Mouse (Mus musculus): Measurements from ENCODE around the gene Arpc5l.

The Arpc5l gene

DNA sequence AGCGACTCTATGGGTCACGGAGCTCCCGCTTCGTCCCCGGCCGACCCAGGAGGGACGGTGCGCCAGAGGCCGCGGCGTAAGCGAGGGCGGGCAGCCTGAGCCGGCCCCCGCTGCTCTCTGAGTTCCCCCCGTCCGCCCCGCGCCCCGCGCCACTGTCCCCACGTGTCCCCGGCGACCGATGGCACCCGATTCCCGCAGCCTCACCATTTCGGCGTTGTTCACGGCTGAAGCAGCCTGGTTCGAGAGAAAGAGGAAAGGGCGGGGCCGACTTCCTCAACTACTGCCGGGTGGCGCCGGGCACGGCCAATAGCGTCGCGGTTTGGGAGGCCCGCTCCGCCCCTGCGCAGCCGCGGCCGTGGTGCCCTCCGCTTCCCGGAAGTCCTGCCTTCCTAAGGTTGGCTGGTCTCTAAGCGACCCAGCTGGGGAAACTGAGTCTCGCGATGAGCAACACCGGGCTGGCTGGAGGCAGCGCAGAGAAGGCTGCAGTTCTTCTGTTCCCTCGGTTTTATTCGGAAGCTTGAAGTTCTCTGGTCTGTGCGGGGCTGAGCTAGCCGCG, at the start of gene Arpc5l:
Gene Arpc5l (plus strand): TSS at position 469 of the 556 bp plus-strand sequence.
- DNase-seq (ENCODE audit: low read depth, low spot score): peak; percentile 70

- DNase-seq (ENCODE audit: low read depth, low spot score): no peak
These were observed 49.1 kb upstream of the Arpc5l start for GRCm38 (mm10) chr2:38956062-38956461.

GRCm38 (mm10) chr2:38957671-38958223, 47.4 kb upstream of the Arpc5l start:
- no peak for DNase-seq (ENCODE audit: low read depth, low spot score)

GRCm38 (mm10) chr2:38964198-38964597, 41.0 kb upstream of the Arpc5l start:
- no peak for DNase-seq (ENCODE audit: low read depth, low spot score)

DNA sequence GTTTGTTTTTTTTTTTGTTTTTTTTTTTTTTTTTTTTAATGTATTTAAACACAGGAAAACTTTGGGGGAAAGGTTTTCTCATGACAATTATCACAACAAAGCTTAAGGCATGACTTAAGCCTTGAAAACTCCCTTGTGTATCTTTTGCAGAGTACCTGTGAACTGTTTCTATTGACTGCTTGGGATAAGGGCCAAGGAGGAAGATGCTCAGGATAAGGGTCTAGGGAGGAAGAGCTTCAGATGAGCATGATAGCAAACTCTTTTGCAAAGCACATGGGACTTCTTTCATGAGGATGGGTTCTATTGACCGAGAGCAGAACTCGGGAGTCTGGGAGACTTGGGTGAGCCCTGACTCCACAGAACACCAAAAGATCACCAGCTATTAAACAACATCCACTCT, 35.5 kb upstream of the Arpc5l start:
- DNase-seq (ENCODE audit: low read depth, low spot score): no peak

DNA sequence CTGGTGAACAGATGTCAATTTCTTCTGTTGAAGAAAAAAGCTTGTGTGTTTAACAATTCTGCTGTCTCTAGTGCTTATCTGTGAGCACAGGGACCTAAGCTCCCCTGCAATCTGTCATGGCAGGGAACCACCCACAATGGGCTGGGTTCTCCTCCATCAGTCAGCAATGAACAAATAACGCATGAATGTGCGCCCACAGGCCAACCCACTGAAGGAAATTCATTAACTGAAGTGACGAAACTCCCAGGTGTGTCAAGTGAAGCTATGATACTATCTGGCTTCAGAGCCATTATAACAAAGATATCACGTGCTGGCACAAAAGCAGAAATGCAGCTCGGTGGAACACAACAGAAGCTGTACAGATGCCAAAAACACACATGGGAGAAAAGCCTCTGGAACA, 35.1 kb upstream of the Arpc5l start:
- no peak for DNase-seq (ENCODE audit: low read depth, low spot score)

DNA sequence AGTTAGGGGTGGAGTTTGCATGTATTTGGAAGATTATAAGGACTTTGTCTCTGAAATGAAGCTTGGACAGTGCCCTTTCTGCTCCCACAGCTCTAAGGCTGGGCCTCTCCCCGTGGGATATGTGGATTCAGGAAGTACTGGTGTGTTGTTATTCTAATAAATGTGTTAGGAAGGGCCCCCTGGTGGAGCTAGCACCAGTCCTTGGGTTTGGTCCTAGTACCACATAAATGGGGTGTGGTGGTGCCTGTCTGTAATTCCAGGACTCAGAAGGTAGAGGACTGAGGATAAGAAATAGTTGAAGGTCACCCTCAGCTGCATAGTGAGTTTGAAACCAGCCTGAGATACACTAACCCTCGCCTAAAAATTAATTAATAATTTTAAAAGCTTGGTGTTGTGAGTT, 31.9 kb upstream of the Arpc5l start:
- DNase-seq (ENCODE audit: low read depth, low spot score): no peak

DNA sequence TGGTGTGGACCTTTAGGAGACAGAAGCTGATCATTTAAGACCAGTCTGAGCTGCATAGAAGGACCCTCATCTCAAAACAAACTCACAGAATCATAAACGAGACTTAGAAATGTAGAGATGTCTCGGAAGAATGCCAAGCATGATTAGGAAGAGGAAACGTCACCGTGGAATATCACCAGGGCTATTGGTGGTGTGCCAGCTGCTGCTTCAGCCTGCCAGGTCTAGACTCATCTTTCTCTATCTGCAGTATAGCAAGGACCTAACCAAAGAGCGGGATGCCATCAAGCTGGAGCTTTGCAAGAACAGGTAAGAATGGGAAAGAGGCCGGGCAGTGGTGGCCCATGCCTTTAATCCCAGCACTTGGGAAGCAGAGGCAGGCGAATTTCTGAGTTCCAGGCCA, 31.4 kb upstream of the Arpc5l start:
- DNase-seq (ENCODE audit: low read depth, low spot score): no peak

- no peak for DNase-seq (ENCODE audit: low read depth, low spot score)
These were observed 31.0 kb upstream of the Arpc5l start for GRCm38 (mm10) chr2:38974171-38974570.

- no peak for DNase-seq (ENCODE audit: low read depth, low spot score)
These were observed 30.0 kb upstream of the Arpc5l start for GRCm38 (mm10) chr2:38975181-38975580.

DNA sequence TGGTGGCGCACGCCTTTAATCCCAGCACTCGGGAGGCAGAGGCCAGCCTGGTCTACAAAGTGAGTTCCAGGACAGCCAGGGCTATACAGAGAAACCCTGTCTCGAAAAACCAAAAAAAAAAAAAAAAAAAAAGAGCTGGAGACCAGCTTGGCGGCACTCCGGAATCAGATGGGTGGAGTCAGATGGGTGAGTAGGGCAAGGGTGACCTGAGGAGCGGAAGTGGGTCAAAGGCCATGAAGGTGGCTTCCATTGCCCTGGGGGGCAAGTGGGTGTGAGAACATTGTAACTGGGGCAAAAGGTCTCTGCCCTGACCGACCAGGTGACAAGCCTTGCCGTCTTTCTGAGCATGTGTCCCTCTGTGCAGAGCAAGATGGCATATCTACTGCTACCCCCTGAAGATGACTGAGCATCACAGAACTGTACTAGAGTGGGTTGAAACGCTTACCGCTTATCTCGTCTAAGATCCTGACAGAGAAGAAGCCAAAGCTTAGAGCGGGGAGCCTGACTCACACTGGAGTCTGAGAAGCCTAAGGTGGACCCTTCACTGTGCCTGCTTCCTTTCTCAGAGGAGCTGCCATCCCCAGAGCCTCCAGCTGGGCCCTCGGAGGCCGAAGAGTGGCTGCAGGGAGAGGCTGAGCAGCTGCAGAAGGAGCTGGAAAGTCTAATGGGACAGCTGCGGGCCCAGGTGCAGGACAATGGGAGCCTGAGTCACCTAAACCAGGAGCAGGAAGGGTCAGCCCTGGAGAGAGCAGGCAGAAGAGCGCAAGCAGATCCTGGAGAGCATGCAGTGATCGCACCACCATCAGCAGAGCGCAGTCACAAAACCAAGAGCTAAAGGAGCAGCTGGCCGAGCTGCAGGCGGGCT, 29.0 kb upstream of the Arpc5l start:
- no peak for DNase-seq (ENCODE audit: low read depth, low spot score)

GRCm38 (mm10) chr2:38977837-38978236, 27.3 kb upstream of the Arpc5l start:
- DNase-seq (ENCODE audit: low read depth, low spot score): no peak

DNA sequence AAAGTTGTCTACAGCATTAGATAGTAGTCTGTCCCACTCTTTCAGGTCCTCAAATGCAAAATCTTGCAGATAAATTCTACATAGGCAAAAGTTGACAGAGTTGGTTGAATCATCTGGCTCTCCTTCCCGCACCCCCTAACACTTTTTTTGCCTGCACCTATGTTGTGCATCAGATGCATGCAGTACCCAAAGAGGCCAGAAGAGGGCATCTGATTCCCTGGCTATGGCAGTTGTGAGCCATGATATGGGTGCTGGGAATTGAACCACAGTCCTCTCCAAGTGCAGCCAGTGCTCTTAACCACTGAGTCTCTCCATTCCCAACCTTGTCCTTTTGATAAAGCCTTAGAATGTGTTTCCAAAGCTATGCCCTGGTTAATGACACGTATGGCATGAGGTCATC, 21.7 kb upstream of the Arpc5l start:
- no peak for DNase-seq (ENCODE audit: low read depth, low spot score)

GRCm38 (mm10) chr2:38986580-38986979, 18.6 kb upstream of the Arpc5l start:
- no peak for DNase-seq (ENCODE audit: low read depth, low spot score)

DNA sequence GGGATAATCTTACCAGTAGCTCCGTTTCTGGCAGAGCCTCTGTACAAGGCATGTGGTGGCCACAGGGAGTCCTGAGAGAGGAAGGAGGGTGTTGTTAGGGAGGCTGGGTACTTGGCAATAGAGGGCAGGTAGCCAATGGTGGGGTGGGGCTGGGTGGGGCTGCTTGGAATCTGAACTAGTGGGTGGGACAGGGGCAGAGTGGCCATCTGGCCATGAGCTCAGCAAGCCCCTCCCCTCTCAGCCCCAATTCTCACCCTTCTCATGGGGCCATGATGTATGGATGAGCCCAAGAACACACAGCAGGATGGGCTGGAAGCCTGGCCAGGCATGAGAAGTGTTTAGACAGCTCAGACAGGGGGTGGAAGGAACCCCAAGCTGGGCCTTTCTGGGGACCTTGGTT, 17.8 kb upstream of the Arpc5l start:
- DNase-seq (ENCODE audit: low read depth, low spot score): no peak

- no peak for DNase-seq (ENCODE audit: low read depth, low spot score)
These were observed 17.2 kb upstream of the Arpc5l start for GRCm38 (mm10) chr2:38987803-38988510.

DNA sequence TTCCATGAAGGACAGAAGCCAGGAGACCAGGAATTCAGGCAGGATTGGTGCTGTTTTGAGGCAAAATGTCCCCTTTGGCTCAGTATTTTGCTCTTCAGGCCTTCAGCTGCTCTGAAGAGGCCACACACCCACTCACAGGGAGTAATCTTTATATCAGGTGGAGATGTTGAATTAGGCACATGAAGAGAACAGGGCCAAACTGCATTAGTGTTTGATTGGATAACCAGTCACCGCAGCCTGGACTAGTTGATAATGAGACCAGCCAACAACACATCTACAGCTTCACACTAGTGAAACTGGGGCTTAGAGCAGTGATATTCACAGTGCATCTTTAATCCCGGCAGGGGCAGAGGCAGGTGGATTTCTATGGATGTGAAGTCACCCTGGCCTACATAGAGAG, 16.2 kb upstream of the Arpc5l start:
- DNase-seq (ENCODE audit: low read depth, low spot score): no peak

DNA sequence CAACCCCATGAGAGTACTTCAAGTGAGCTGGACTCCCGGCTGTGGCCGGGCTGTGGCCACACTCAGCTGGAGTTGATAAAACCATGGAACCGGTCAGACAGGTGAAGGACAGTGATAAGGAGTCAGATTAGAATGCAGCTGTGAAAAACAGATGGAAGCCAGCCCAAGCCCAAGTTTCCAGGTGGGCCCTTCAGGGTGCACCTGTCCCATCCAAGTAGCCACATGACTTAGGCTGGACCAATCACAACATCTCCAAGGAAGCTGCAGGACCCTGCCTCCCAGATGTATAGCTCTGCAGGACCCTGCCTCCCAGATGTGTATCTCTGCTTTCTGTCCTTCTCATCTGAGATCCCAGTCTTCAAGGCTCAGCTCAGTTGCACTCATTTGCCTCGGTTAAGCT, 13.1 kb upstream of the Arpc5l start:
- no peak for DNase-seq (ENCODE audit: low read depth, low spot score)

DNA sequence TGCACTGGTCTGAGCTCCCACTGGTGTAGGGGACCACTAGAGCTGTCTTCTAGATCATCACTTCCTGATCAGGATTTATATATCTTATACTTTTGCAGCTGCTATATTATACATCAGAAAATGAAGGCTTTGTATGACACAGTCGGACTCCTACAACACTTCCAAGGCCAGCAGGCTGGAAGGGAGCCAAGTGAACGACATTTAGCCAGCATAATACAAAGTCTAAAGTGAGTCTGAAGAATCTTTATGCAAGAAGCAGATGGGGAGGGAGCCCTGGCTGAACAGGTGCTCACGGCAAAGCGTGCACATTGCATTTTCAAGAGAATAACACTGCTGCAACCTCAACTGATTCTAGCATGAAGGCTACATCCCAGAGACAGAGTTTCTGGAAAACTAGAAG, 12.7 kb upstream of the Arpc5l start:
- DNase-seq (ENCODE audit: low read depth, low spot score): no peak

GRCm38 (mm10) chr2:38997386-38998374, 7.5 kb upstream of the Arpc5l start, which contains the start of gene Wdr38:
Wdr38 (plus strand) TSS chr2:38997476.
- peak; percentile 65 for DNase-seq (ENCODE audit: low read depth, low spot score)

DNA sequence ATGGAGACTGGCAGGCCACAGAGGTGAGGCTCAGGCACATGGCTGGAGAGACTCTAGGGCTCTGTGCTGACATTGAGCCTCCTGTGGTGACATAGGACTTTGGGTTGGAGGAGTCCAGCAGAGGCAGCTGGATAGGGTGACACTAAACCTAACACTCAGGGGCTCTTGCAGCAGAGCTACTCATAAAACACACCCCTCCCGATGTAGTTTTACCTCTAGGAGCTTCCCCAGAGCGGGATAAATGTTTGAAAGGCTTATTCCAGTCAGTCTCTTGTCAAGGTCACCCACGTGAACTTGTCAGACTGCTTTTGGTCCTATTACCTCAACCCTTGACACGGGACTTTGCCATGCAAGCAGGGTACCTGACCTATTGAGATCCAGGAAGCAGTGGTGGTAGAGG, 5.8 kb upstream of the Arpc5l start:
- no peak for DNase-seq (ENCODE audit: low read depth, low spot score)
